Mouse (Mus musculus): Measurements from ENCODE around the gene Ptbp2. TPM values are rescaled to one million over a fixed set of nuclear protein-coding genes. Genes with fewer than 3 reads are reported as not detected.

The Ptbp2 gene
- 10 to 100 TPM; 25.9 to 38.1 TPM for total RNA-seq (2021)
- long read RNA-seq, experiment 1, transcript Ptbp2-213 (14 exons, 3,777 nt): major isoform, 5 of 17 reads
- long read RNA-seq, experiment 1, partial matches to known transcripts: 3 of 17 reads
- long read RNA-seq, experiment 1, other reads (novel, unspliced or antisense): 5 of 17 reads
- long read RNA-seq, experiment 2, partial matches to known transcripts: 0 of 10 reads
- long read RNA-seq, experiment 2, other reads (novel, unspliced or antisense): 5 of 10 reads

DNA sequence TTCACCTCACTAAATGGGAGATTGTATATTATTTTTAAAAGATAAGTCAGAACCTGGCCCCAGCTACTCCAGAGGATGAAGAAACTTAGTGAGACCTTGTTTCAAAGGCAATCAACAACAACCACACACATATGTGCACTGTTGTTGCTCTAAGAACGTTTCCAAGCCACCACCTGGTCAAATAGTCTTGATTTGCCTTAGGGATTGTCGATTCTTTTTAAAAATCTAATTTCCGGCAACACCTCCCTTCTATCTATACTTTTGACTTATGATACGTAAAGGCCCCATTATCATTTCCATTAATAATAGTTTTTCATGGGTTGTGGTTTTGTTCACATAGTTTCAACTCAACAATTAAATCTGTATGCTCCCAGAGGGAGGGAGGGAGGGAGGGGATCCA, at the start of gene Ptbp2:
Gene Ptbp2 (minus strand): TSS at position 101 of the 400 bp plus-strand sequence.
- no peak for DNase-seq

DNA sequence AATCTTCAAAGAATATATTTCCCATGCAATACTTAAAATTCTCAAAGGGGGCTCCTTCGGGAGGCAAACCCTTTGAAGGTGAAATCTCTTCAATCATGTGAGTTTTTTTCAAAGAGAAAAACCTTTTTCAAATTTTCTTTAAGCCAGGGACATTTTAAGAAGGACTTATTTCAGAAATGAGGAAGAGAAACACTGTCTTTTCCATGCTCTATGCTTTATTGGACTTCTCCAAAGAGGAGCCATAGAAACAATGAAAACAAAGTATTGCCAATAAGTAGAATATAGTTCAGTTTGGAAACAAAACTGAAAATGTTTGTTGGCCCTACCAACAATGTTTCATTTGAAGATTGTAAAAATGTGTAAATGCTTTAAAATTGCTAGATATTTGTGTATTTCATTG, 30.4 kb upstream of the Ptbp2 start:
- DNase-seq: no peak

DNA sequence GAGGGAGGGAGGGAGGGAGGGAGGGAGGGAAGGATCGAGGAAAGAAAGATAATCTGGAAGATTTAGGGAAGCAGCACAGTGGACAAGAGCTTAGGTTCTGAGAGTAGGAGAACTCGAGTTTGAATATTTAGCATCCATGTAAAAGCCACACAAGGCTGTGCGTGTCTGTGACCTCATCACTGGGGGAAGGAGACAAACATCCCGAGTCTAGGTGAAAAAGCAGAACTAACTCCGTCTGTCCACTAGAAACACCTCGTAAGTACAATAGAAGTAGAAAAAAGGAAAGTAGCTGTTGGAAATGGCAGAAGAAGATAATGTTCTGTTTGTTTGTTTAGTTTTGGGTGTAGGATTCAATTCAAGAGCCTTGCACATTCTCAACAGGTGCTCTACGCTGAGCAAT, 21.9 kb upstream of the Ptbp2 start:
- no peak for DNase-seq

DNA sequence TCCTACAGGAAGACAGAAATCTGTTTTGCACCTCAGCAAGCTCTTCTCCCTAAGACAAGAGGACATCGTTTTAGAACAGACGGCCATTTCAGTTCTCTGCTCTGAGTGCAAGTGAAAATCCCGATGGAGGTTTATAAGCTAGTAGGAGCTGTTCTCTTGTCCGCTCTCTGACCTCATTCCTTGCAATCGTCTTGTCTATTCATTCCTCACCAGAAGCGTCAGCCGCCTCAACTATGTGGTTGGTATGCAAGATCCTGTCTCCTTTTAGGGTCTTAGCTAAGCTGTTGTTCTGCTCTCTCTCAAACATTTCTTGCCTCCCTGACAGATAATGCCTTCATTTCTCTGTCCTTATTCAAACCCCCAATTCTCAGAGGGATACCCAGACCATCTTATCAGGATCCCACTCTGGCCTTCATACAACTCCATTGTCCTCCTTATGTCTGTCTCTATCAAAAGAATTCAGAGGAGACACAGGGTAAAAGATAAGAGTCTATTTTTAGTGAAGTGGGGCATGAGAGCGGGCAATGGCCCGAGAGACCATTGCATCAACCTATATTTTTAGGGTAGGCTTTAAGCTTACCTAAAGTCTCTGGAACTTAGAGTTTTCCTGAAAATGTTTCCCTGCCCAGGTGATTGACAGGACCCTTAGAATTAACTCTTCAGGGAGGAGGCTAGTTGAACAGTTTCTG, 10.6 kb upstream of the Ptbp2 start:
- DNase-seq: no peak

DNA sequence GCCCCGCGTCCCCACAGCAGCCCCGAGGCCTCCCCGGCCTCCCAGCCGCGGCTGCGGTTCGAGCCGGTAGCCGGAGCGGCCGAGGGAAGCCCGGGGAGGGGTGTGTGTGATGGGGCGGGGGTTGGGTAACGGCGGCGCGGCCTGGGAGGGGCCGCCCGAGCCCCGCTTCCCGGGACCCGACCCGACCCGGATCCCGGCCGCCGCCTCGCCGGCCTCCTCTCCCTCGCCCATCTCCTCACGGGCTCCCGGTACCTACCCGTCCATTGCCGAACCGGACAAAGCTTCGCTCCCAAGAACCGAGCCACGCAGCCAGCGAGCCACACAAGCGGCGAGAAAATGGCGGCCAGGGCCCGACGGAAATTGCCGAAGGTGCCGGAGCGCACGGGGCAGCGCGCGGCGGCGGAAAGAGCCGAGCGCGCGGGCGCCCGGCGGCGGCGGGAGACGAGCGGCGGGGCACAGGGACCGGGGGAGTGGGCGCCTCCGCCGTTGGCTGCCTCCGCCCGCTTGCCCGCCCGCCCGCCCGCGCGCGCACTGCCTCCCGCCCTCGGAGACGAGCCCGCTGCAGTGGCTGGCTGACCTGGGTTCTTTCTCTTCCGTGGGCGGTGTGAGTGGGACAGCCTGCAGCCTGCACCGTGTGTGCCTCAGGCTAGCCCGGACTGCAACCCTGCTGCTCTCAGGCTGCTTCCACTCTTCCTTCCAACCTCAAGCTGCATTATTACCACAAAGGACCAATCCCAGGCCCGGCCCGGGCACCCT, 1.1 kb downstream of the Ptbp2 start:
- DNase-seq: peak; percentile 86

DNA sequence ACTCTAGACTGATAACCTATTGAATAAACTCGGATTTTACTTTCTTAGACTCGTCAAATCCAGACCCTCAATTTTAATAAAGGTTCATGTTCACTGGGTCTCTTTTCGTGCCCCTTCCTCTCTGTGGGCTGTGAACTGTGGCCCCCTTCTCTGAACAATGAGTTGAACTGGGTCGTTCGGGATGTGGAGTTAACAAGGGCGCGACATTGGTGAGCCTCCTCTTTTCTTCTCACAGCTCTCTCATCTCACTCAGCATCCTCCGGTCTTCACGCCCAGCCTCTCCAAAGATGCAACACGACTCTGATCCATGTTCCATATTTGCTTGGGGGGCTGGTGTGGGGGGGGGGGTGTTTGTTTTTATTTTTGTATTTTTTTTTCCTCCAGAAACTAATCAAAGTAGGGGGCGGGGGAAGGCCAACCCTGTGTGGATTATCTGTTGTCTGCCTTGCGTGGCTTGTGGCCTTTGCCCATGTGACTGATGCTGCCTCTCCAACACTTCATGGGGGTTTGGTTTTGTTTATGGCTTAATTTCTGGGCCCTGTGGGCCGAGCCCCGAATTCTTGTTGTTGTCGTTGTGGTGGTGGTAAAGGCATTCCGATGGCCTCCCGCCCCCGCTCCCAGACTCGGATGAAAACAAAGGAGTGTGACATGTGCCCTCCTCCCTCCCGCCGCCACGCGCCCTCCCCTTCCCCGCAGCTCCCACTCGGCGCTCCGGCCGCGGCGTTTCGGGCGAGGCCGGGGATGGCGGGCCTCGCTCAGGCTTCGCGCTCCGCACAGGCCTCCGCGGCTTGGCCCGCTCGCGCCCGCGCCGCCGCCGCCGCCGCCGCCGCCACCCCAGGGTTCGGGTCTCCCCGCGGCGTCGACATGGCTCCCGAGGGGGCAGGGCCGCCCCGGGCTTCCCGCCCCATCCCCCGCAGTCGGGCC, 2.0 kb downstream of the Ptbp2 start:
- peak; percentile 54 for DNase-seq

DNA sequence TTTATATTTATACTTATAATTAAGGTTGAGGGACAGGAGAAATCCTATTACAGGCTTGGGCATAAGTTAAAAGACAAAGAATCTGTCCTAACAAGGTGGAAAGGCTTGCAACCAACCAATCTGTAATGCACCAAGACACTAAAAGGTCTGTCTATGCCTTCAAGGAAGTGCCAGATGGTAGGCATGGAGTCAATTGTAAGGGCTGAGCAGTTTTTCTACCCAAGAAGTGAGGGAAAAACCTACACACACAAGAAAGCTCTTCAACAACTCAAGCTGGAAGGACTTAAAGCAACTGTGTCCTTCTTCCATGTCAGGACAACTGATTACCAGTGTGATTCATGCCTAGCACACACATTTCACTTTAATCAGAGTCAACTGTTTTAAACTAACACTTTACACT, 3.4 kb downstream of the Ptbp2 start:
- DNase-seq: no peak

DNA sequence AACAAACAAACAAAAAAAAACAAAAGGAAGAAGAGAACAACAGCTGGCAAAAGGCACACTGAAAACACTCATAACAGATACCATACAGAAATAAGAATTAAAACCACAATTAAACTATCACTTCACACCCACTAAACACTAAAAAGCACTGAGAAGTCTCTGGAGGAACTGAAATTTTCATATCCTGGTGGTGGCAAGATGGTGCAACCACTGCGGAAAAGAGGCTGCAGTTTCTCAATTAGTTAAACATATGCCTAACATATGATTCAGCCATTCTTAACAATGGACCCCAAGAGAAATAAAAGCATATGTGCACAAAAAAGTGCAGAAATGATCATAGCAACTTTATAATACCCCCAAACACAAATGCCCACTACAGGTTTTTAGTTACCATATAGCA, 5.0 kb downstream of the Ptbp2 start:
- DNase-seq: no peak

DNA sequence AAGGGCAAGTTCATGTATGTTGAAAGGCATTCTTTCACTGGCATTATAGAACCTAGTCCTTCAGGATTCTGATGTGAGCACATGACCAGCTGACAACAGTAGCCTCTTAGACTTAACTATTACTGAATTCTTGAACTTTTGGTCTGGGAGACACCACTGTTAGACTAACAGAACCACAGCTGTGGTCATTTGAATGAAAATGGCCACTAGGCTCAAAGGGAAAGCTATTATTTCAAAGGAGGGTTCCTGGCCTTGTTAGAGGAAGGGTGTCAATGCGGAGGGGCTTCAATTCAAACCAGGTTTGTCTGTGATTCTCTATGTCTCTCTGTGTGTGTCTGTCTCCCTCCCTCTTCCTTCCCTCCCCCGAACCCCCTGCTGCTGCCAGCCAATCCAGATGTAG, 5.8 kb downstream of the Ptbp2 start:
- no peak for DNase-seq

DNA sequence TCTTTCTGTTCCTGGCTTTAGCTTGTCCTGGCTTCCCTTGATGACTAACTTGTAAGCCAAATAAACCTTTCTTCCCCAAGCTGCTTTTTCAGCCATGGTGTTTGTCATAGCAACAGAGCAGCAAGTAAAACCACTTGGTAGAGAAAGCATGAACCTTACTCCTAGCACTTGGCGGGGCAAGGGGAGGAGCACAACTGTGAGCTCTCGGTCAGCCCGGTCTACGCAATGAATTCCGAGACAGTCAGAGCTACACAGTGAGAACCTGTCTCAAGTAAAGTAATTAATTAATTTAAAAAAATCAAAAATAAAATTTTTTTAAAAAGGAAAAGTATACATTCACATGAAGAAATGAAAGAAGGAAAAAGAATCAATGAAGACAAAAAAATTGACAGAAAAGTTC, 8.1 kb downstream of the Ptbp2 start:
- DNase-seq: no peak

DNA sequence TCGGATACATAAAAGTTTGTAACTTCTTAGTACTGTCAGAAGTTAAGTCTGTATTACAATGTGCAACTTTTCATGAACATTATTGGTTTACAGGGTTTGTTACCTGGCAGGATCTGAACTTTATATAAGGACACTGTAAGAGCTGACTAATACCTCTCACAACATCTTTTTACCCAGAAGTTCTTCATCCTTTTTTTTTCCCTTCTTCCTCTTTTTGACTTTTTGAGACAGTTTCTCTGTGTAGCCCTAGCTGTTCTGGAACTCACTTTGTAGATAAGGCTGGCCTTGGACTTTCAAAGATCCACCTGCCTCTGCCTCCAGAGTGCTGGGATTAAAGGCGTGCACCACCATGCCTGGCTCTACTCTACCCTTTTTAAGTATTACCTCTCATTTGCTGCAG, 11.5 kb downstream of the Ptbp2 start:
- DNase-seq: no peak

DNA sequence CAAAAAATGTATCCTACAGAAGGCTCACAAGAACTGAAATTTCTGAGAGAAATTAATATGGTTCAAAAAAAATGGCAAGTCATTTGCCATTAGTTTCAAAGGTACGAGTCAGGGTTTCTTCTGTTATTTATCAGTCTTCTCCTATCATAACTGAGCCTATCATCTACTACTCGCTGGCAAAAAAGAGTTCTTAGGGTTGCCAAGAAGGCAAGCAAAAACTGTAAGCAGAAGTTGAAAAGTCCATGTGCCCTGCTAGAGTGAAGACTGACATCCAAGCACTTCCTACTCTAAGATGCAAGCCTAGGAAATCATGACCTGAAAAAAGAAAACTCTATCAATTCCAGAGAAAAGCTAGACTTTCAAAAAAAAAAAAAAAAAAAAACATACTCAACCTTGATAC, 20.5 kb downstream of the Ptbp2 start:
- DNase-seq: no peak

DNA sequence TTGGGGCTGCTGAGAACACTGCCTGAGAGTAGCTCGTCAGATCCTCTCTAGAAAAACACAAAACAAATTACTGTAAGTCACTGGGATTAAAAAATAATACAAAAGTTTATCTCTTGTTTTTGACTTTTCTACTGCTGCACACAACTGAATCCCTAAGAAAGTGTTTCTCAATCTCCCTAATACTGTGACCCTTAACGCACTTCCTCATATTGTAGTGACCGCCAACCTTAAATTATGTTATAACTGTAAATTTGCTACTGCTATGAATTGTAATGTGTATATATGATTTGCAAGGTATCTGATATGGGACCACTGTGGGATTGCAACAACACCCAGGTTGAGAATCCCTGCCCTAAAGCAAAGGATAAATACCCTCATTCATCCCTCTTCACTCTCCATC, 22.5 kb downstream of the Ptbp2 start:
- no peak for DNase-seq

DNA sequence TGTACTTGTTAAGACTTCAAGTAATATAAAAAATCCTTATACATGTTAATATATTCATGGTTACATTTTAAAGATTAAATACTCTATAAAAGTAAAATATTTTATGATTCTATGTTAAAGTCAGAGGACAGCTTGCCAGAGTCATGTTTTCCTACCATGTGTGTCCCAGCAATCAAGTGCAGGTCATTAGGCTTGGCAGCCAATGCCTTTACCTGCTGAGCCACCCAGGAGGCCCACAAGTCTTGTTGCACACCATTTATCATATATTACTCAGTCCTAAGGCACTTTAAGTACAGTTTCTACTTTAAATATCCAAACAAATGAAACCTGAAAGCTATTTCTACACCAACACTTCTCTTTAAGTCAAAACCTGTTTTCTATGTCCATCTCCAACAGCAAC, 30.5 kb downstream of the Ptbp2 start:
- no peak for DNase-seq

DNA sequence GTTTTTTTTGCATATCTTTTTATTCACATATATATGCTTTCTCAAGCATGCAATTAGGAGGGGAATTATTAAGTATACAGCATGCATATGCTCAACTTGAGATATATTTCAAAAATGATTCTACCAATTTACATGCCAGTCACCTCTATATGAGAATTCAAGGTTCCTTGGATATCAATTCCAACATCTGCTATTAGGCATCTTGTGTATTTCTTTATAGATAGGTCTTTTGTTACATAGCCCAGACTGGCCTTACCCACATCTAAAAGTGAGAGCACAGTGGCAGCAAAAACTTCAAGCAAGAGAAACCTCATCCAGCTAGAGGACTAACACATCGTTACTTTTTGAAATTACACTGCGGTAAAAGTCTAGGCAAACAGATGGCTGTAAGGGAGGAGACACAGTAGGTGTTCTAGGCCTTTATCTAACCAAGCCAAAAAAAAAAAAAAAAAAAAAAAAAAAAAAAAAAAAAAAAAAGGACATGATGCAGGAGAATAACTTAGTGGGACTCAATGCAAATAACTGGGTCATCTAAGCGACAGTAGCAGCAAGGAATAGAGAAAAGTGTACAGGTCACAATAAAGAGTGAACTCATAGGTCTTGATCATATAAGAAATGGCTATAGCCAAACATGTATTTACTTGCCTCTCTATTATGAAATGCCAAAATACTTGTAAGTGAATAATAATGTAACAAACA, 34.6 kb downstream of the Ptbp2 start:
- DNase-seq: no peak

DNA sequence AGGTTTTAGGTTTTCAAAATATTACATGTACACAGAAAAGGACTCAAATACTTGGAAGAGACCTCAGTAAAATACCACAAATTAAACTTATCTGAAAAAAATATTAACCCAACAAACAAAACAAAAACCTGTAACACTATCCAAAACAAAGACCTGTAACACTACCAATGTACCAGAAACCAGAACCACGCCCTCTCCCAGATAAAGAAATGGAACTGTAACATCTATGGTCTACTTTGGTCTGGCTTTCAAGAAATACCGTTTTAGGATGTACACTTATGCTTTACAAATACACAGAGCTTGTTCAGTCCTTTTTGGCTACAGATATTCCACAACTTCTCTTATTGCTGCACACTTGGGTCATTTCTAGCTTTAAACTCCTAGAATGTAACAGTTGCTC, 35.1 kb downstream of the Ptbp2 start:
- no peak for DNase-seq

DNA sequence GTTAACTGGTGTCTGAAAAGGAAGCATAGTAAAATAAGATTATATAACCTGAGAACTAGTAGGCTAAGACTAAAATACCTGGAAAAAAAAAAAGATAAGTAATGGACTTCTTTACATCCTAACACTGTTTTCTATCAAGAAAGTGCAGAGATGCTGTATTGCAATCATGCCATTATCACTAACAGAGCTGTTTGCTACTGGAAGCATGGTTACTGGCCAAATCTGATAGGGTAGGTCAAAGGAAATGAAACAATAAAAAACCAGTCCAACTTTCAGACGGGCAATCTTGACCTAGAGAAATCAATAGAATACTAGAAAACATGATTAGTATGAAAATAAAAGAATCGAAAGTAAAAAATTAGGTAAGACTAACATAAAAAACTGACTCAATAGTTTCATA, 37.6 kb downstream of the Ptbp2 start:
- DNase-seq: no peak

DNA sequence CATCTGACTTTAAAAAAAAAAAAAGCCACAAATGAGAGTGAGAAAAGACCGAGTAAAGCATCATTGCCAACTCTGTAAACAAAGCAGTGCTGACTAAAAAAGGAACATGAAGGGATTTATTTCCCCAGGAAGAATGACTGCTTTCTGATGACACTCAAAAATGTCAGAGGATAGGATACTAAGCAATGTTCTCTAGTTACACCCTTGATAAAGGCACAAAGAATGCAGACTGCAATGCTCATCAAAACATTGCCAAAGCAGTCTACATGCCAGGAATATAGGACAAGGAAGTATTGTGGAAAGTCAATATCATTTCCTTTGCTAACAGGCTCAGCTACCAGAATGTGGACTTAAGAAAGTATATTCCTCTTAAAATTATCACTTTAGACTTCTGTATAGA, 38.5 kb downstream of the Ptbp2 start:
- no peak for DNase-seq

DNA sequence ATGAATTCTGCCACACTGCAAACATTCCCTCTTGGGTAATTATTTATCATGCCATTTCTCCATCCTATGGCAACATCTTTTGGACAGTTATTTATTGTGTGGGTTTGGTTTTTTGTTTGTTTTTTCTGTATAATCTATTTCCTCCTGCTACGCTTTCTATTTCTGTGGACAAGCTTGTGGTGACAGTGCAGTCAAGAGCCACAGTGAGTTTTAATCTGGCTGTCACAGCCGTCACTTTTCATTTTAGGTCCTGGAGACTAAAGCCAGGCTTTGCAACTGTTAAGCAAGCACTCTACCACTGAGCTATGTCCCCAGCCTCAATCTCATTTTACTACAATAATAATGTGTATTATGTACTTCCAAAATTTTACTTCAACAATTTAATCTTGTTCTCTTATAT, 54.4 kb downstream of the Ptbp2 start:
- DNase-seq: no peak

DNA sequence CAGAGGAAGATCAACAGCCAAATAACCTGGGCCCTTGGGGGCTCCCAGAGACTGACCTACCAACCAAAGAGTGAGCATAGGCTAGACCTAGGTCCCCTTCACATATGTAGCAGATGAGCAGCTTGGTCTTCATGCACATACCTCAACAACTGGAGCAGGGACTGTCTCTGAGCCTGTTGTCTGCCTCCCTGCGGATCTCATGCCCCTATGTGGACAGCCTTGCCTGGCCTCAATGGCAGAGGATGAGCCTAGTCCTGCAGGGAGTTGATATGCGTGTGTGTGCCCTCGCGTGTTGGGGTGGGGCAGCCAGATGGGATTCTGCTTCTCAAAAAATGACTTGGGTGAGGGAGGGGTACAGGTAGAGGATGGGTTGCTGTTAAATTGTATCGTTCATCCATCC, 72.2 kb downstream of the Ptbp2 start:
- DNase-seq: no peak

DNA sequence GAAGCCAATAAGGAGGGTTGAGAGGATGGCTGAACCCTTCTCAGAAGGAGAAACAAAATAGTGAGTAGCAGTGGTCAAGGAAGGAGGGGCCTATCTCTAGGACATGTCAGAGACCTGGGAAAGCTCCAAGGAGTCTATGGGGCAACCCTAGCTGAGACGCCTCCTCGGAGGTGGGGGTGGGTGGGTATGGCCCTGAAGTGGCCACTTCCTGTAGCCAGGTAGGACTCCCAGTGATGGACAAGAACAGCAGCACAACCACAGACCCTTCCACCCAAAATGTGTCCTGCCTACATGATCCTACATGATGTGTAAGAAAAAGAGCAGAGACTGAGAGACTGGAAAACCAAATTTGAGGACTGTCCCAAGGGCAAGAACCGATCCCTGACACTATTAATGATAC, 72.8 kb downstream of the Ptbp2 start:
- no peak for DNase-seq

DNA sequence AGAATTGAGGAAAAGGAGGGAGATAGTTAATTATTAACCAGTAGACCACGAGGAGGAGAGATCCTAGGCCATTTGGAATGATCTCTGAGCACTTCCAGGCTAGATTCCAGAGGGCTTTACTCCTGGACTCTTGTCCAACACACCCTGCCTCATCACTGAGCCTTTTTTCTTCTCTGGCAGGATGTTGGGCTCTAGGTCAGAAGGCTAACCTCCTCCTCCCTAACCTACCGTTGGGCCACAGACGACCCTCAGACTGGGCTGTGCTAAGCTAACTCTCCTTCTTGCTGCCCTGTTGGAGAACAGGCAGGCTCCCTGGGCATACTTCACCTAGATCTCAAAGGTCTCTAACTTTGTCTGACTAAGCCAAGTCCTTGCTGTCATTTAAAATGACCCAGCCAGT, 82.8 kb downstream of the Ptbp2 start:
- DNase-seq: no peak
